Mouse (Mus musculus) heart, embryonic 14.5 days (tissue): ENCODE data around the gene Gdpd3. TPM values are rescaled to one million over a fixed set of nuclear protein-coding genes. Genes with fewer than 3 reads are reported as not detected.
"Not testable (repeated sequence)": the region's sequence is repeated elsewhere in the genome, so short reads cannot be mapped to it uniquely, and the experiment has no call there.

Experiments used
- ATAC-seq: fragments of 200-750 bp; cut with Nextera tagmentation; 2 replicates; pipeline ENCODE4 v1.8.0; 2017; ENCODE audit warnings: low read depth, moderate TSS enrichment; ENCODE audit not compliant: insufficient number of reproducible peaks, insufficient read depth, low FRiP score
- H3K27ac ChIP-seq, 2 experiments: fragments of 200-500 bp in 1 of 2; fragments of 300-500 bp in 1 of 2; sonication (generic) in 1 of 2; replicated peaks in 1 of 2; 2 replicates each; pipeline ENCODE4 v1.5.1; 2012 to 2014; ENCODE audit warnings: low read depth in 2 of 2, low read length in 2 of 2, control low read depth in 1 of 2, mild to moderate bottlenecking in 1 of 2, mixed read lengths in 1 of 2; ENCODE audit not compliant: control insufficient read depth in 1 of 2, insufficient read depth in 1 of 2
- H3K27me3 ChIP-seq: fragments of 300-500 bp; sonication (generic); 2 replicates; pipeline ENCODE4 v1.6.1; 2014; ENCODE audit warnings: mild to moderate bottlenecking, low read length, control low read depth; ENCODE audit not compliant: control insufficient read depth, insufficient read depth
- H3K36me3 ChIP-seq: fragments of 300-500 bp; sonication (generic); 2 replicates; pipeline ENCODE4 v1.6.1; 2014; ENCODE audit warnings: mild to moderate bottlenecking, control low read depth, low read length, mixed read lengths; ENCODE audit not compliant: control insufficient read depth, insufficient read depth
- H3K4me1 ChIP-seq, 2 experiments: fragments of 200-500 bp in 1 of 2; fragments of 300-500 bp in 1 of 2; sonication (generic) in 1 of 2; 2 replicates each; pipeline ENCODE4 v1.6.1; 2012 to 2014; ENCODE audit warnings: low read length in 2 of 2, control low read depth in 1 of 2, mixed read lengths in 1 of 2; ENCODE audit not compliant: control insufficient read depth in 2 of 2, insufficient read depth in 2 of 2
- H3K4me2 ChIP-seq: fragments of 300-500 bp; sonication (generic); 2 replicates; pipeline ENCODE4 v1.6.1; 2014; ENCODE audit warnings: mild to moderate bottlenecking, low read length
- H3K4me3 ChIP-seq, 2 experiments: fragments of 200-500 bp in 1 of 2; fragments of 300-500 bp in 1 of 2; sonication (generic) in 1 of 2; 2 replicates each; pipeline ENCODE4 v1.5.1; 2012 to 2014; ENCODE audit warnings: low read length in 2 of 2, mild to moderate bottlenecking in 2 of 2, control low read depth in 1 of 2, low read depth in 1 of 2, moderate library complexity in 1 of 2; ENCODE audit not compliant: control insufficient read depth in 1 of 2, insufficient read depth in 1 of 2
- H3K9ac ChIP-seq: fragments of 300-500 bp; sonication (generic); 2 replicates; pipeline ENCODE4 v1.6.1; 2014; ENCODE audit warnings: mild to moderate bottlenecking, low read length
- H3K9me3 ChIP-seq: fragments of 300-500 bp; sonication (generic); 2 replicates; pipeline ENCODE4 v1.6.1; 2016; ENCODE audit warnings: low read length, control low read depth; ENCODE audit not compliant: control insufficient read depth
- WGBS: fragments of 180-500 bp; shearing (Covaris S2); extraction: QIAGEN DNeasy Blood & Tissue Kit; methylation state at CpG from one replicate; pipeline ENCODE4 v1.1.7; 2014; 5-methylcytosine and 5-hydroxymethylcytosine counted together
- polyA plus RNA-seq: library from polyadenylated mRNA; unstranded; fragments of >200 nt; fragmentation: Nextera tagmentation; extraction: Ambion mirVana; gene quantifications from 2 replicates; pipeline ENCODE4 v1.2.1, GENCODE M21; 2014

Gdpd3 gene
- polyA plus RNA-seq, 1 experiment from 2014 or later: 2.7 TPM

DNA sequence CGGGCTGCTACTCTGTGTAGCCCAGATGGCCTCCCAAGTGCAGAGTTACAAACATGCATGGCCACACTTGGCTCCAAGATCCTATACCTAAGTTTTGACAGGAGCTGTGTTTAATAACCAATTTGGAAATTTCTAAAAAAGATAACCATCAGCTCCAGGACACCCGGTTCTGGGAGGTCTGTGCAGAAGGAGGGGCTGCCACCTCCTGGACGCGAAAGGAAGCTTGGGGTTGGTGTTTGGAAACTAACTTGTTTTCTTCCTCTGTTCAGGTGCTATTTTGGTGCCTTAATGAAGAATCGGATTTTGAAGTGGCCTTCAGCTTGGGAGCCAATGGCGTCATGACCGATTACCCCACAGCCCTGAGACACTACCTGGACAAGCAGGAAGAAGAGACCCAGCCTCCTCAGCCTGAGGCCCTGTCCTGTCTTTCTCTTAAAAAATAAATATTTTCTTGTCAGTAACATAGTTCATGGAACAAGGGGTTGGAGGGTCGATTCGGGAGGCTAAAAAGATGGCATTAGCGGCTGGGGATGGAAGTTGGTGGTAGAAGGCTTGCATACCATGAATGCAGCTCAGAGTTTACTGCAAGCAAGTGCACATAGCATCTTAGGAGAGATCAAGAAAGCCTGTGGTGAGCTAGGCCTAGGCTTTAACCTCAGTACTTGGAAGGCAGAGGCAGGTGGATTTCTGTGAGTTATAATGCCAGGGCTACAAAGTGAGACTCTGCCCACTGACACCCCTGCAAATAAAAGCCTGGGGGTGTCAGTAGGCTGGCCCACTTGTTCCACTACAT is 9.2 kb downstream of the Gdpd3 start:
- H3K9ac ChIP-seq: peak overlapping the region; percentile 94; the same call in 1 of the 2 replicates
- H3K27me3 ChIP-seq: no peaks in the 10 kb centered on the region
- H3K4me3 ChIP-seq: no peak overlapping the region
- peak overlapping the region; percentile 97; the same call in 1 of the 2 replicates for H3K4me2 ChIP-seq
- H3K27ac ChIP-seq: peak overlapping the region in 1 of 2 experiments; percentile 89; a peak in 1 of 4 replicates
- peaks cover 15 to 28% of the 10 kb centered on the region in 2 experiments for H3K4me1 ChIP-seq
- H3K36me3 ChIP-seq: peaks cover 46% of the 10 kb centered on the region
- no peaks in the 10 kb centered on the region for H3K9me3 ChIP-seq
- 75% methylated on average over 10 of the region's 10 CpGs for WGBS
- ATAC-seq: no peak

GRCm38 (mm10) chr7:126775978-126776234 is 9.8 kb downstream of the Gdpd3 start:
- Histone ChIP-seq H3K4me3 (peak overlapping the region in 1 of 2 experiments; percentile 85; a peak in 2 of 4 replicates), H3K36me3 (peaks cover 40% of the 10 kb centered on the region), H3K4me2 (peak overlapping the region; percentile 97), H3K27ac (peak overlapping the region; percentile 89 to 95; a peak in 2 of 4 replicates), H3K9ac (peak overlapping the region; percentile 94), H3K4me1 (peaks cover 16 to 29% of the 10 kb centered on the region in 2 experiments), H3K9me3 (no peaks in the 10 kb centered on the region), H3K27me3 (no peaks in the 10 kb centered on the region)
- no peak for ATAC-seq
- 57% methylated on average over 3 of the region's 3 CpGs for WGBS

DNA sequence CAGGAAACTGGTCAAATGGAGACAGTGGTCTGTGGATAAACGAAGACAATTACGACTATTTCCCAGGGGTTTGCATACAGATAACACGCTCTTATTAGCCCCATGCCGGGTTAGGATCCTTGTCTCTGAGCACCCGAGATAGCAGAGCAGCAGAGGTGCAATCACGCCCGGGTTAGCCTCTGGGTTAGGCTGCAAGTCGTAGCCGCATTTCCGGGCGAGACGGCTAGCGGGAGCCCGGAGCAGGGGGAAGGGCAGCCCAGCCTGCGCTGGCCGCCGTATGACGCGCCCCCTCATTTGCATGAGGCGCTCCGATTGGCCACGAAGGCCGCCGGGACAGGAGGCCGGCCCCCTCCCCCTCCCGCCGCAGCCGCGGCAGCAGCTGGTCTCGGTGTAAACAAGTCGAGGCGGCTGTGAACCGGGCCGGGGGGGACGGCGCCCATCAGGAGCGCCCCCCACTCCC is 10.5 kb downstream of the Gdpd3 start, which contains the start of gene Ypel3:
Gene Ypel3 (plus strand): TSS at position 358 of the 460 bp plus-strand sequence.
- Histone ChIP-seq H3K9ac (peak within 1 kb of the TSS; percentile 94), H3K27me3 (no peaks in the 10 kb centered on the region), H3K4me1 (peaks cover 21 to 36% of the 10 kb centered on the region in 2 experiments), H3K4me3 (peak within 1 kb of the TSS; percentile 83 to 85), H3K36me3 (peaks cover 33% of the 10 kb centered on the region), H3K27ac (peak within 1 kb of the TSS; percentile 89 to 95), H3K4me2 (peak within 1 kb of the TSS; percentile 97), H3K9me3 (no peaks in the 10 kb centered on the region)
- 0% methylated on average over 30 of the region's 37 CpGs for WGBS
- peak; percentile 87 for ATAC-seq

GRCm38 (mm10) chr7:126777476-126777875 is 11.3 kb downstream of the Gdpd3 start:
- WGBS: 51% methylated on average over 10 of the region's 10 CpGs
- Histone ChIP-seq H3K9ac (peak overlapping the region; percentile 94), H3K9me3 (no peaks in the 10 kb centered on the region), H3K4me2 (peak overlapping the region; percentile 97), H3K4me3 (peak overlapping the region; percentile 83 to 85), H3K4me1 (peaks cover 21 to 38% of the 10 kb centered on the region in 2 experiments), H3K27ac (0 out of 4 replicates have a peak overlapping the region, but pooled peaks of 1 of the 2 experiments have one; percentile 89), H3K36me3 (peaks cover 25% of the 10 kb centered on the region), H3K27me3 (no peaks in the 10 kb centered on the region)
- ATAC-seq: no peak

DNA sequence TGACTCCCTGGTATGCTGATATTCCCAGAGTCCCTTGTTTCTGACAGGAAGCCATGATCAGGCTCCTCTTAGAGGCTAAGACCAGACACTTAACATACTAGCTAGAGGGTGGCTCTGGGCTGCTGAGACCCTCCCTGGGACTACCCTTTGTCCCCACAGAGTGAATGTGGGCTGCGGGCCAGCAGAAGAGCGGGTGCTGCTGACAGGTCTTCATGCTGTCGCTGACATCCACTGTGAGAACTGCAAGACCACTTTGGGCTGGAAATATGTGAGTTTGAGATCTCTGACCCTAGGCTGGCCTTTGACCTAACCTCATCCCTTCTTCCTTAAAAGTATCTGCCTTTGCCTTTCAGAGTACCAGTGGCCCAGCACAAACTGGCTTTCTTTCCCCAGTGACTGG is 12.0 kb downstream of the Gdpd3 start:
- peaks cover 24% of the 10 kb centered on the region for H3K36me3 ChIP-seq
- peak overlapping the region; percentile 97; the same call in 1 of the 2 replicates for H3K4me2 ChIP-seq
- H3K9me3 ChIP-seq: no peaks in the 10 kb centered on the region
- WGBS: 81% methylated on average over 3 of the region's 3 CpGs
- no peak overlapping the region for H3K27ac ChIP-seq
- H3K4me3 ChIP-seq: peak overlapping the region in 1 of 2 experiments; percentile 85; a peak in 1 of 4 replicates
- peak overlapping the region; percentile 94; the same call in 1 of the 2 replicates for H3K9ac ChIP-seq
- no peak for ATAC-seq
- no peaks in the 10 kb centered on the region for H3K27me3 ChIP-seq
- peaks cover 21 to 38% of the 10 kb centered on the region in 2 experiments for H3K4me1 ChIP-seq

GRCm38 (mm10) chr7:126779101-126779500 is 13.0 kb downstream of the Gdpd3 start:
- not testable (repeated sequence) for ATAC-seq, H3K27me3 ChIP-seq, H3K9ac ChIP-seq, H3K4me2 ChIP-seq, H3K4me3 ChIP-seq, H3K9me3 ChIP-seq, H3K27ac ChIP-seq
- peaks cover 25% of the 10 kb centered on the region for H3K36me3 ChIP-seq
- 86% methylated on average over 7 of the region's 7 CpGs for WGBS
- H3K4me1 ChIP-seq: peaks cover 21 to 38% of the 10 kb centered on the region in 2 experiments

GRCm38 (mm10) chr7:126779983-126780970 is 14.1 kb downstream of the Gdpd3 start:
- Histone ChIP-seq H3K9ac (peak overlapping the region; percentile 75), H3K9me3 (no peaks in the 10 kb centered on the region), H3K4me3 (peak overlapping the region; percentile 45 to 49), H3K4me2 (peak overlapping the region; percentile 91), H3K27ac (peak overlapping the region; percentile 50 to 56; a peak in 2 of 4 replicates), H3K4me1 (peaks cover 21 to 38% of the 10 kb centered on the region in 2 experiments), H3K36me3 (peaks cover 37% of the 10 kb centered on the region), H3K27me3 (no peaks in the 10 kb centered on the region)
- under 1% methylated on average over 21 of the region's 21 CpGs for WGBS
- peak; percentile 44; the same call in 1 of the 2 replicates for ATAC-seq
